Mouse (Mus musculus) ES-E14 (cell line): ENCODE results near the gene Ppie. TPM values are rescaled to one million over a fixed set of nuclear protein-coding genes. Genes with fewer than 3 reads are reported as not detected.
"Not testable (repeated sequence)": the region's sequence is repeated elsewhere in the genome, so short reads cannot be mapped to it uniquely, and the experiment has no call there.

ENCODE experiments used
- DNase-seq: peaks from one replicate; pipeline ENCODE4 v3.0.0-alpha.2; 2013; ENCODE audit warnings: low read depth, low spot score
- H3K27ac ChIP-seq: 2 replicates; pipeline ENCODE4 v1.5.1; 2012; ENCODE audit warnings: low read depth, mild to moderate bottlenecking, low read length, moderate library complexity, mixed read lengths; ENCODE audit not compliant: poor library complexity, insufficient read depth, severe bottlenecking
- H3K36me3 ChIP-seq: 2 replicates; pipeline ENCODE4 v1.6.1; 2012; ENCODE audit warnings: mild to moderate bottlenecking, low read length, moderate library complexity, mixed read lengths; ENCODE audit not compliant: control insufficient read depth, poor library complexity, insufficient read depth, severe bottlenecking
- H3K4me1 ChIP-seq, 2 experiments: fragments of 150-350 bp in 1 of 2; sonication (generic) in 1 of 2; 2 replicates each; pipeline ENCODE4 v1.6.1; 2012; ENCODE audit warnings: low read length in 2 of 2, mild to moderate bottlenecking in 1 of 2, mixed read lengths in 1 of 2; ENCODE audit not compliant: control insufficient read depth in 2 of 2, insufficient read depth in 2 of 2, poor library complexity in 1 of 2
- H3K4me3 ChIP-seq, 2 experiments: fragments of 150-350 bp in 1 of 2; sonication (generic) in 1 of 2; 2 replicates each; pipeline ENCODE4 v1.5.1; 2012; ENCODE audit warnings: low read length in 2 of 2, low read depth in 1 of 2, mild to moderate bottlenecking in 1 of 2, mixed read lengths in 1 of 2; ENCODE audit not compliant: insufficient read depth in 1 of 2, poor library complexity in 1 of 2, severe bottlenecking in 1 of 2
- H3K9ac ChIP-seq: 2 replicates; pipeline ENCODE4 v1.6.1; 2012; ENCODE audit warnings: low read depth, mild to moderate bottlenecking, low read length, mixed read lengths; ENCODE audit not compliant: poor library complexity, insufficient read depth, severe bottlenecking
- H3K9me3 ChIP-seq: fragments of 150-350 bp; sonication (generic); 2 replicates; pipeline ENCODE4 v1.6.1; 2012; ENCODE audit warnings: low read depth, mild to moderate bottlenecking, low read length; ENCODE audit not compliant: control insufficient read depth, insufficient read depth
- CHD2 ChIP-seq: IDR thresholded peaks from 2 replicates; pipeline ENCODE4 v1.6.1; 2014; ENCODE audit warnings: mild to moderate bottlenecking, low read depth, low read length, inconsistent platforms
- HCFC1 ChIP-seq: IDR thresholded peaks from 2 replicates; pipeline ENCODE4 v1.6.1; 2012; ENCODE audit warnings: low read length, inconsistent platforms, borderline replicate concordance; ENCODE audit not compliant: insufficient read depth
- MAFK ChIP-seq: IDR thresholded peaks from 2 replicates; pipeline ENCODE4 v1.6.1; 2014; ENCODE audit warnings: mild to moderate bottlenecking, low read depth, low read length, inconsistent platforms; ENCODE audit not compliant: insufficient read depth
- ZC3H11A ChIP-seq: IDR thresholded peaks from 2 replicates; pipeline ENCODE4 v1.6.1; 2012; ENCODE audit warnings: low read depth, mild to moderate bottlenecking, inconsistent platforms, low read length, borderline replicate concordance
- ZNF384 ChIP-seq: IDR thresholded peaks from 2 replicates; pipeline ENCODE4 v1.6.1; 2012; ENCODE audit warnings: low read depth, low read length, inconsistent platforms
- in situ Hi-C, 2 experiments: fragments of 600-800 bp; cut with MboI; formaldehyde crosslinking; loops; one replicate each; pipeline ENCODE4 v1.15.1; 2025; ENCODE audit warnings: low sequenced_read_pairs in 2 of 2, inconsistent platforms in 1 of 2; ENCODE audit not compliant: unreplicated experiment in 2 of 2
- total RNA-seq: library from RNA; depleted of rRNA; stranded (reverse); fragments of 300-350 nt; gene quantifications from 2 replicates; pipeline ENCODE4 v1.2.3, GENCODE M21; 2012

Gene Ppie
- total RNA-seq, 1 experiment: 77.1 TPM

- peaks cover 0 to 3% of the 10 kb centered on the region in 2 experiments; a peak in 1 of 4 replicates for H3K4me1 ChIP-seq
- H3K9me3 ChIP-seq: no peaks in the 10 kb centered on the region
- in situ Hi-C loops: no loop called here
- 0 out of 2 replicates have a peak within 1 kb of the TSS, but pooled peaks have one; percentile 27 for H3K9ac ChIP-seq
- no peak for DNase-seq
- H3K4me3 ChIP-seq: peak within 1 kb of the TSS; percentile 49 to 53; a peak in 2 of 4 replicates
- TF ChIP-seq ZC3H11A (no peak), CHD2 (no peak), MAFK (no peak), HCFC1 (no peak)
- no peak within 1 kb of the TSS for H3K27ac ChIP-seq
- H3K36me3 ChIP-seq: no peaks in the 10 kb centered on the region; the same call in 1 of the 2 replicates
These were observed 23.7 kb downstream of the Ppie start, which contains the start of gene Oxct2b for GRCm38 (mm10) chr4:123116011-123116410. Oxct2b (plus strand) TSS chr4:123116266.

GRCm38 (mm10) chr4:123114651-123115050, 25.1 kb downstream of the Ppie start:
- H3K4me1 ChIP-seq, H3K27ac ChIP-seq, H3K9ac ChIP-seq, H3K9me3 ChIP-seq, H3K36me3 ChIP-seq, H3K4me3 ChIP-seq, DNase-seq, in situ Hi-C loops: not testable (repeated sequence)

GRCm38 (mm10) chr4:123112216-123112764, 27.5 kb downstream of the Ppie start:
- Histone ChIP-seq H3K4me3 (no peak overlapping the region), H3K9ac (no peak overlapping the region), H3K9me3 (no peaks in the 10 kb centered on the region), H3K36me3 (no peaks in the 10 kb centered on the region; the same call in 1 of the 2 replicates), H3K4me1 (peaks cover 0 to 3% of the 10 kb centered on the region in 2 experiments; a peak in 1 of 4 replicates), H3K27ac (no peak overlapping the region)
- no peak for TF ChIP-seq ZC3H11A
- TF ChIP-seq HCFC1: no peak
- TF ChIP-seq CHD2: no peak
- no peak for DNase-seq
- in situ Hi-C loops: no loop called here

- DNase-seq, H3K9ac ChIP-seq, H3K27ac ChIP-seq, H3K9me3 ChIP-seq, H3K4me1 ChIP-seq, H3K4me3 ChIP-seq, in situ Hi-C loops, H3K36me3 ChIP-seq: not testable (repeated sequence)
These were observed 28.3 kb downstream of the Ppie start for GRCm38 (mm10) chr4:123111275-123111983.

- DNase-seq: no peak
- H3K9ac ChIP-seq: no peak overlapping the region
- no peak for TF ChIP-seq CHD2
- TF ChIP-seq ZNF384: no peak
- no peak for TF ChIP-seq HCFC1
- TF ChIP-seq ZC3H11A: no peak
- no peak overlapping the region for H3K27ac ChIP-seq
- in situ Hi-C loops: no loop called here
- H3K36me3 ChIP-seq: no peaks in the 10 kb centered on the region; the same call in 1 of the 2 replicates
- no peak overlapping the region for H3K4me3 ChIP-seq
- H3K9me3 ChIP-seq: no peaks in the 10 kb centered on the region
- H3K4me1 ChIP-seq: 0 out of 4 replicates have a peak, but pooled peaks cover 0 to 2% of the 10 kb centered on the region in 2 experiments
These were observed 29.0 kb downstream of the Ppie start for GRCm38 (mm10) chr4:123110751-123111150.
